In the genomic region with DNA sequence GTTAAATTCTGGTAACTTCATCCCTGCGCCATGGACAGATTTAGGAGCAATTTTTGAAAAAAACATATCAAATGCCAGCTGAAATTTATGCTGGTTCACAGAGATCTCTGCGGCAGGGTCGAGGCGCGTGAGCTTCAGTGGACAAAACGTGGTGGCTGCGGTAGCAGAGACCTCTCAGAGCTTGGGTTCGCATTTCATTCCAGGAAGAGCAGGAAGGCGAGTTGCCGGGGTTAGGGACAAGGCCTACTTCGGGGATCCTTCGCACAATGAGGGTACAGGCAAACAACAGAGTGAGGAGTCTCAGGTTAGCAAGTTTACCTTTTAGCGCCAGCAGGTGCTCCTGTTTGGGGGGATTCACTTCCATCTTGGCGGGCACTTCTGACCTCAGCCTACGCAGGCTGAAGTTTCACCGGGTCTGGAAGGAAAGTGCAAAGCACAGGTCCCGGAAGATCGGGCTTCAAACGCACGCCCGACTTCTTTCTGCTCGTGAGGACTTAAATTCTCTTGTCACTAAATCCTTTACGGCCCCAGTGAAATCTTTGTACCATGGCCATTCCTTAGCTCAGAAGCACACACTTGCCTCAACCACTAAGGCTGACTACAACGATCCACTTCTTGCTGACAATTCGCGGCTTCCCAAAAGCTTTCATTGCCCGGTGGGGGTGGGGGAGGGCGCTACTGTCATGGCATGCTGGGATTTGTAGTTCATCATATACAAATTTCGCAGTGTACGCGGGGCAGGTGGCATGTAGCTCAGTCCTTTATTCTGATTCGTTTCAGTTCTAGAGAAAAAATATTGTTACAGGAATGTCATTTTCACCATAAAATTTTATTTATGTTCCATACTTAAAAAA, we compare ENCODE assay signal across 8 mouse cellular contexts. TPM values are rescaled to one million over a fixed set of nuclear protein-coding genes. Genes with fewer than 3 reads are reported as not detected.
DNase-seq lines count a peak whose midpoint lies in the region; ATAC-seq and TF ChIP-seq lines count a peak whose summit lies in the region.

A gene (minus strand): TSS at position 674 of the 854 bp plus-strand sequence.

- peak; percentile 89 for ATAC-seq in forebrain, embryonic 11.5 days (replicated peaks; ENCODE audit: low FRiP score)
- peak; percentile 72 for ATAC-seq in megakaryocyte progenitor cell, adult 5-6 weeks (replicated peaks; ENCODE audit: poor library complexity)

- H3K4me2 ChIP-seq in forebrain, embryonic 11.5 days (ENCODE audit: low read depth, low read length, severe bottlenecking) = peak within 1 kb of the TSS; percentile 71

- peak; percentile 75 to 86 for DNase-seq in left cerebral cortex, adult 2 months (ENCODE audit: extremely low spot score in 1 of 2, low spot score in 2 of 2)
- DNase-seq in left cerebral cortex, adult 11 months (ENCODE audit: low spot score) = no peak
- peak; percentile 84 for DNase-seq in adrenal gland, postnatal 25 days
- peak; percentile 88 for DNase-seq in forebrain, embryonic 11.5 days (ENCODE audit: low spot score)
- no peak for DNase-seq in heart, postnatal 36 days
- peak; percentile 88 for DNase-seq in layer of hippocampus, adult 9-10 months (ENCODE audit: low spot score)
- peak; percentile 89 for DNase-seq in testis, postnatal 10 days (ENCODE audit: low spot score)

- no peaks in the 10 kb centered on the region for H3K36me3 ChIP-seq in forebrain, embryonic 11.5 days (ENCODE audit: control insufficient read depth, insufficient read depth, low read length)

- no peaks in the 10 kb centered on the region for H3K27me3 ChIP-seq in forebrain, embryonic 11.5 days (ENCODE audit: control insufficient read depth, insufficient read depth, low read length)

- H3K4me3 ChIP-seq in left cerebral cortex, adult 2 months = peak within 1 kb of the TSS; percentile 73
- H3K4me3 ChIP-seq in forebrain, embryonic 11.5 days (ENCODE audit: low read depth, low read length) = peak within 1 kb of the TSS; percentile 79

- under 1% methylated on average over 32 of the region's 32 CpGs for WGBS in forebrain, embryonic 11.5 days

- intact Hi-C loops in left cerebral cortex, adult 2 months (cut with DNase I) = no loop called here
- intact Hi-C loops in heart, postnatal 36 days (cut with DNase I) = no loop called here

- no peaks in the 10 kb centered on the region for H3K4me1 ChIP-seq in forebrain, embryonic 11.5 days (replicated peaks; ENCODE audit: control insufficient read depth, insufficient read depth, low read length)

- H3K9me3 ChIP-seq in forebrain, embryonic 11.5 days (ENCODE audit: control insufficient read depth, low read length) = no peaks in the 10 kb centered on the region

- H3K27ac ChIP-seq in left cerebral cortex, adult 2 months = peak within 1 kb of the TSS; percentile 95
- peak within 1 kb of the TSS; percentile 50; the same call in 1 of the 2 replicates for H3K27ac ChIP-seq in forebrain, embryonic 11.5 days (ENCODE audit: low read depth, low read length)

- no peak for TF ChIP-seq CTCF in left cerebral cortex, adult 2 months (IDR thresholded peaks at IDR 0.05)

- peak within 1 kb of the TSS; percentile 74 for H3K9ac ChIP-seq in forebrain, embryonic 11.5 days (ENCODE audit: low read length)

RNA-seq across cellular contexts. Expression of the gene that starts here (rescaled TPM):
- total RNA-seq in left cerebral cortex, adult 2 months (2021) = 10 to 100 TPM; 49.1 to 55.0 TPM
- 55.4 and 61.0 TPM in 2 replicates for total RNA-seq in adrenal gland, postnatal 25 days (2021)
- 85.0 and 101 TPM in 2 replicates for polyA plus RNA-seq in forebrain, embryonic 11.5 days (2014; fragmentation: Nextera tagmentation; extraction: Ambion mirVana)
- total RNA-seq in heart, postnatal 36 days (2021) = 10 to 100 TPM; 31.2 to 35.1 TPM
- 59.3 and 63.4 TPM in 2 replicates for total RNA-seq in megakaryocyte progenitor cell, adult 5-6 weeks (2015)
- total RNA-seq in megakaryocyte progenitor cell, adult 5-6 weeks (2017) = 67.6 and 69.5 TPM in 2 replicates

Comparison
In these comparisons a context has a peak if more than half of its experiments do, and no peak if none do; other contexts are left out.
1. DNase-seq: peak in left cerebral cortex, adult 2 months (2 of 2), adrenal gland, postnatal 25 days (single experiment), forebrain, embryonic 11.5 days (single experiment), layer of hippocampus, adult 9-10 months (single experiment) and testis, postnatal 10 days (single experiment); none in left cerebral cortex, adult 11 months (single experiment) and heart, postnatal 36 days (0 of 2).